Mouse (Mus musculus) heart, embryonic 13.5 days (tissue): ENCODE results near the gene Acot2. TPM values are rescaled to one million over a fixed set of nuclear protein-coding genes. Genes with fewer than 3 reads are reported as not detected.
"Not testable (repeated sequence)": the region's sequence is repeated elsewhere in the genome, so short reads cannot be mapped to it uniquely, and the experiment has no call there.

Source experiments
- ATAC-seq: fragments of 200-750 bp; cut with Nextera tagmentation; 2 replicates; pipeline ENCODE4 v1.8.0; 2017; ENCODE audit warnings: moderate TSS enrichment; ENCODE audit not compliant: insufficient number of reproducible peaks, low FRiP score, low TSS enrichment; ENCODE audit errors: extremely low read depth
- H3K27ac ChIP-seq: fragments of 300-500 bp; sonication (generic); replicated peaks from 2 replicates; pipeline ENCODE4 v1.5.1; 2015; ENCODE audit warnings: moderate library complexity, mild to moderate bottlenecking, inconsistent platforms
- H3K27me3 ChIP-seq: fragments of 300-500 bp; sonication (generic); replicated peaks from 2 replicates; pipeline ENCODE4 v1.6.1; 2015; ENCODE audit warnings: mild to moderate bottlenecking, inconsistent platforms
- H3K36me3 ChIP-seq: fragments of 300-500 bp; sonication (generic); 2 replicates; pipeline ENCODE4 v1.6.1; 2015; ENCODE audit warnings: mild to moderate bottlenecking, inconsistent platforms
- H3K4me1 ChIP-seq: fragments of 300-500 bp; sonication (generic); 2 replicates; pipeline ENCODE4 v1.6.1; 2015; ENCODE audit warnings: inconsistent platforms
- H3K4me2 ChIP-seq: fragments of 300-500 bp; sonication (generic); 2 replicates; pipeline ENCODE4 v1.6.1; 2015; ENCODE audit warnings: inconsistent platforms, mild to moderate bottlenecking, moderate library complexity
- H3K4me3 ChIP-seq: fragments of 300-500 bp; sonication (generic); 2 replicates; pipeline ENCODE4 v1.5.1; 2015; ENCODE audit warnings: moderate library complexity, mild to moderate bottlenecking, inconsistent platforms
- H3K9ac ChIP-seq: fragments of 300-500 bp; sonication (generic); 2 replicates; pipeline ENCODE4 v1.6.1; 2015; ENCODE audit warnings: inconsistent platforms, mild to moderate bottlenecking, moderate library complexity
- H3K9me3 ChIP-seq: fragments of 300-500 bp; sonication (generic); 2 replicates; pipeline ENCODE4 v1.6.1; 2016; ENCODE audit warnings: inconsistent platforms
- WGBS: fragments of 180-500 bp; shearing (Covaris S2); methylation state at CpG from one replicate; pipeline ENCODE4 v1.1.7; 2015; ENCODE audit warnings: mixed read lengths; 5-methylcytosine and 5-hydroxymethylcytosine counted together
- polyA plus RNA-seq: library from polyadenylated mRNA; unstranded; fragments of >200 nt; fragmentation: Nextera tagmentation; extraction: Ambion mirVana; gene quantifications from 2 replicates; pipeline ENCODE4 v1.2.1, GENCODE M21; 2015

Gene Acot2
- 55.7 and 61.2 TPM in 2 replicates for polyA plus RNA-seq

GRCm38 (mm10) chr12:83987583-83988441 lies at the start of gene Acot2:
Gene Acot2 (plus strand): TSS chr12:83987861.
- Histone ChIP-seq H3K4me2 (peak within 1 kb of the TSS; percentile 72), H3K27me3 (no peaks in the 10 kb centered on the region), H3K4me3 (peak within 1 kb of the TSS; percentile 71), H3K4me1 (peaks cover 24% of the 10 kb centered on the region), H3K9ac (peak within 1 kb of the TSS; percentile 90), H3K9me3 (0 out of 2 replicates have a peak, but pooled peaks cover 5% of the 10 kb centered on the region), H3K36me3 (peaks cover 20% of the 10 kb centered on the region), H3K27ac (peak within 1 kb of the TSS; percentile 99)
- ATAC-seq: peak; percentile 73; the same call in 1 of the 2 replicates
- under 1% methylated on average over 80 of the region's 80 CpGs for WGBS

DNA sequence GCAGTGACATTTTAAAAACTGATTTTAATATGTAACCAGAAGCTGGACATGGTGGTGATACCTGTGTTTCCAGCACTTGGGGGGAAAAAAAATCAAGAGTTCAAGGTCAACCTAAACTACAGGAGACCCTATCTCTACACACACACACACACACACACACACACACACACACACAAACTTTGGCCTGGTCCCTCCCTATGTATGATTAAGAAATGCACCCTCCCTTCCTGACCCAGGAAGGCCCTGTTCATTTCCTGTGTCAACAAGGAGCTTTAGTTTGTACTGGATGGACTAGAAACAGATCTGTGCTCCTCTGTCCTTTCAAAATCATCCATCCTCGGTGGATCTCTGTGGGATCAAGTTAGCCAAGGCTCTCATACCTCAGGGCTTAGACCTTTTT lies 49.1 kb upstream of the Acot2 start:
- not testable (repeated sequence) for H3K9me3 ChIP-seq, H3K27ac ChIP-seq, H3K9ac ChIP-seq, H3K27me3 ChIP-seq, H3K36me3 ChIP-seq, ATAC-seq, H3K4me1 ChIP-seq, H3K4me3 ChIP-seq, H3K4me2 ChIP-seq
- WGBS: 26% methylated on average over 1 of the region's 1 CpGs

DNA sequence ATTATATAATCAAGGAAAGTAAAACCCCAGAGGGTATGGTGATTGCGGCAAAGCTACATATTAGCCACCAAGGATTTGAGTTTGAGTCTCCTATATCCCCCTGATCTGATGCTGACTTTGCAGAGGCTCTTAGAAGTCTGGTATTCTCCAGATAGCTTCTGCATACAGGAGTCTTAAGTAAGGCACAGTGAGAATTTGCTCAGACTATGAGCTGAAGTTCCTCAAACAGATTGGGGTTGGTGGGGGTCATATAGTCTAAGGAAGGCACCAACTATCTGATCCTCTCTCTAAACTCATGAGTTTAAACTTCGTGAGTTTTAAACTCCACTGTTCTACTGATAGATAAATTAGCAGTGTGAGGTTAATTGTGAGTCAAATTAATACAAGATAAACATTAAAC lies 48.3 kb upstream of the Acot2 start:
- no peak overlapping the region for H3K9ac ChIP-seq
- no peaks in the 10 kb centered on the region for H3K4me1 ChIP-seq
- no peak overlapping the region for H3K4me3 ChIP-seq
- WGBS: 71% methylated on average over 2 of the region's 2 CpGs
- 0 out of 2 replicates have a peak, but pooled peaks cover 3% of the 10 kb centered on the region for H3K9me3 ChIP-seq
- no peaks in the 10 kb centered on the region for H3K36me3 ChIP-seq
- no peak for ATAC-seq
- H3K27ac ChIP-seq: no peak overlapping the region
- no peaks in the 10 kb centered on the region for H3K27me3 ChIP-seq
- H3K4me2 ChIP-seq: no peak overlapping the region

- Histone ChIP-seq H3K9me3 (no peaks in the 10 kb centered on the region), H3K4me2 (no peak overlapping the region), H3K4me1 (no peaks in the 10 kb centered on the region), H3K36me3 (no peaks in the 10 kb centered on the region), H3K4me3 (no peak overlapping the region), H3K27me3 (no peaks in the 10 kb centered on the region), H3K9ac (no peak overlapping the region), H3K27ac (no peak overlapping the region)
- 70% methylated on average over 4 of the region's 4 CpGs for WGBS
- ATAC-seq: no peak
Observed at GRCm38 (mm10) chr12:83940031-83940430, 47.6 kb upstream of the Acot2 start.

DNA sequence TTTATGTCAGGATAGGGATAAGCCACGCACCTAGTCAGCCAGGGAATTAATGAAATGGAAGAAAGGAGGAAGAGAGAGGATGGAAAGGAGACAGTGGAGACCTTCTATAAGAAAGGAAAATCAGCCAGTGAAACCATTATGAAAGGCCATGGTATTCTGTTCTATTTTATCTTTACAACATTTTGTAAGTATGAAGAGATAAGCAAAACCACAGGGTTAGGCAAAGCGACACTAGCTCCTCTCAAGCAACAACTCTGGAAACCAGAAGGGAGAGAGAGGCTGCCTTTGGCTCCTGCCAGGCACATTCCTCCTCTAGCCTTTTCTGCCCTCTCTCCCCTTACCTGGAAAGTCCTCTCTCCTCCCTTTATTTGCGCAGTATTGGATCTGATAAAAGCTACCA lies 45.7 kb upstream of the Acot2 start:
- no peaks in the 10 kb centered on the region for H3K9me3 ChIP-seq
- no peak overlapping the region for H3K4me2 ChIP-seq
- no peak overlapping the region for H3K9ac ChIP-seq
- H3K4me3 ChIP-seq: no peak overlapping the region
- H3K4me1 ChIP-seq: 0 out of 2 replicates have a peak, but pooled peaks cover 2% of the 10 kb centered on the region
- H3K36me3 ChIP-seq: no peaks in the 10 kb centered on the region
- 65% methylated on average over 3 of the region's 3 CpGs for whole genome bisulfite sequencing
- ATAC-seq: no peak
- H3K27me3 ChIP-seq: no peaks in the 10 kb centered on the region
- H3K27ac ChIP-seq: no peak overlapping the region

GRCm38 (mm10) chr12:83947260-83947811 lies 40.3 kb upstream of the Acot2 start:
- ATAC-seq: no peak
- H3K9me3 ChIP-seq: no peaks in the 10 kb centered on the region
- 64% methylated on average over 8 of the region's 8 CpGs for WGBS

GRCm38 (mm10) chr12:83949043-83949442 lies 38.6 kb upstream of the Acot2 start:
- H3K9me3 ChIP-seq: no peaks in the 10 kb centered on the region
- WGBS: 47% methylated on average over 4 of the region's 4 CpGs
- H3K4me3 ChIP-seq: no peak overlapping the region
- no peaks in the 10 kb centered on the region for H3K27me3 ChIP-seq
- peak overlapping the region; percentile 99; the same call in 1 of the 2 replicates for H3K4me2 ChIP-seq
- peaks cover 37% of the 10 kb centered on the region for H3K4me1 ChIP-seq
- H3K27ac ChIP-seq: no peak overlapping the region
- H3K36me3 ChIP-seq: peaks cover 21% of the 10 kb centered on the region
- ATAC-seq: no peak
- H3K9ac ChIP-seq: no peak overlapping the region

More at GRCm38 (mm10) chr12:83947260-83947811, 40.3 kb upstream of the Acot2 start:
- Histone ChIP-seq H3K36me3 (peaks cover 5% of the 10 kb centered on the region), H3K27me3 (no peaks in the 10 kb centered on the region), H3K4me3 (no peak overlapping the region), H3K27ac (peak overlapping the region; percentile 67), H3K9ac (no peak overlapping the region), H3K4me1 (peaks cover 22% of the 10 kb centered on the region), H3K4me2 (no peak overlapping the region)

GRCm38 (mm10) chr12:83949776-83950492 lies 37.7 kb upstream of the Acot2 start:
- H3K27me3 ChIP-seq: no peaks in the 10 kb centered on the region
- H3K9ac ChIP-seq: peak overlapping the region; percentile 93
- 22% methylated on average over 11 of the region's 11 CpGs for WGBS
- H3K4me1 ChIP-seq: peaks cover 37% of the 10 kb centered on the region
- peak overlapping the region; percentile 78; the same call in 1 of the 2 replicates for H3K27ac ChIP-seq
- ATAC-seq: no peak
- peak overlapping the region; percentile 99 for H3K4me2 ChIP-seq
- H3K4me3 ChIP-seq: peak overlapping the region; percentile 81
- peaks cover 21% of the 10 kb centered on the region for H3K36me3 ChIP-seq
- no peaks in the 10 kb centered on the region for H3K9me3 ChIP-seq

DNA sequence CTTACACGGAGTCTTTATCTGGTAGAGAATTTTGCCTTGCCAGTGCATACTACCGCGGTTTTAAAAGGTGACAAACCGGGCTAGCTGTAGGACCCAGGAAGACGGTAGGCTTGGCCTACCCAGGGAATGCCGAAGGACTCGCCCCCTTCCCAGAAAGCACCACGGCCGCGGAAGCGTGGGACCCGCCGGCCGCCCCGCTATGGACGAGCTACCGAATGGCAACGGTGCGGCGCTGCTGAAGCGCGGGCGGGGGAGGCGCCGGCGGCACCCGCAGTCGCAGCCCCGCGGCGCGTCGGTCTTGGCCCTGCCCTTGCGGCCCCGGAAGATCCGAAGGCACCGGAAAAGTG lies 37.2 kb upstream of the Acot2 start, which contains the start of gene Riox1:
Riox1 (plus strand) TSS at position 116 of the 347 bp plus-strand sequence.
- peak within 1 kb of the TSS; percentile 99 for H3K4me2 ChIP-seq
- no peaks in the 10 kb centered on the region for H3K9me3 ChIP-seq
- peaks cover 37% of the 10 kb centered on the region for H3K4me1 ChIP-seq
- peaks cover 21% of the 10 kb centered on the region for H3K36me3 ChIP-seq
- WGBS: under 1% methylated on average over 37 of the region's 37 CpGs
- H3K4me3 ChIP-seq: peak within 1 kb of the TSS; percentile 81
- no peaks in the 10 kb centered on the region for H3K27me3 ChIP-seq
- peak within 1 kb of the TSS; percentile 93 for H3K9ac ChIP-seq
- ATAC-seq: peak; percentile 74
- peak within 1 kb of the TSS; percentile 78 for H3K27ac ChIP-seq

- H3K27ac ChIP-seq: peak overlapping the region; percentile 78
- H3K36me3 ChIP-seq: peaks cover 21% of the 10 kb centered on the region
- peak overlapping the region; percentile 81 for H3K4me3 ChIP-seq
- H3K27me3 ChIP-seq: no peaks in the 10 kb centered on the region
- H3K9me3 ChIP-seq: no peaks in the 10 kb centered on the region
- peaks cover 37% of the 10 kb centered on the region for H3K4me1 ChIP-seq
- H3K9ac ChIP-seq: peak overlapping the region; percentile 93
- ATAC-seq: peak; percentile 35; the same call in 1 of the 2 replicates
- H3K4me2 ChIP-seq: peak overlapping the region; percentile 99
- WGBS: under 1% methylated on average over 108 of the region's 116 CpGs
Observed at GRCm38 (mm10) chr12:83950840-83951701, 36.6 kb upstream of the Acot2 start.
